Mouse (Mus musculus) B cell, adult 62 days (primary cell): Measurements from ENCODE around the gene Bfar. TPM values are rescaled to one million over a fixed set of nuclear protein-coding genes. Genes with fewer than 3 reads are reported as not detected.

Experiments
- total RNA-seq: library from RNA; stranded (reverse); gene quantifications from 4 replicates; pipeline ENCODE4 v1.2.4, GENCODE M21; 2023

The Bfar gene
- total RNA-seq = 57.3 to 67.8 TPM (median 63.3 TPM) in 4 replicates

GRCm38 (mm10) chr16:13671685-13672385, at the start of gene Bfar, which contains the start of gene 3110001I22Rik:
TSS of gene Bfar (plus strand) at chr16:13671858.
TSS of gene 3110001I22Rik (plus strand) at chr16:13671929.

GRCm38 (mm10) chr16:13667878-13668343, 3.7 kb upstream of the Bfar start, which contains the start of gene Parn:
TSS of gene Parn (minus strand) at chr16:13668170.

GRCm38 (mm10) chr16:13730285-13731255, 58.9 kb downstream of the Bfar start, which contains the start of gene Pla2g10:
TSS of gene Pla2g10 (minus strand) at chr16:13730983.

Other genes with a start within 250 kb of the Bfar start
- 38.9 to 47.0 TPM (median 45.2 TPM) in 4 replicates for gene Parn, start 3.7 kb upstream of the Bfar start, total RNA-seq
- 24.4 to 33.1 TPM (median 27.7 TPM) in 4 replicates for gene 3110001I22Rik, start 71 bp downstream of the Bfar start, total RNA-seq
- gene Pla2g10, start 59.1 kb downstream of the Bfar start, total RNA-seq = not detected in 4 replicates
- gene Rrn3, start 108.8 kb downstream of the Bfar start, total RNA-seq = 35.8 to 41.3 TPM (median 38.2 TPM) in 4 replicates
- gene Ntan1, start 147.0 kb downstream of the Bfar start, total RNA-seq = 185 to 211 TPM (median 199 TPM) in 4 replicates
- gene Pdxdc1, start 231.3 kb downstream of the Bfar start, total RNA-seq = 75.6 to 85.4 TPM (median 83.1 TPM) in 4 replicates
- 0.97 to 1.5 TPM (median 1.2 TPM) in 4 replicates for gene Mpv17l, start 231.3 kb downstream of the Bfar start, total RNA-seq